Mouse (Mus musculus) thymus, postnatal 36 days (tissue): ENCODE data around the gene Hif3a.

ENCODE experiments used
- DNase-seq, 2 experiments: peaks; one replicate each; pipeline ENCODE4 v3.0.0; 2022; ENCODE audit warnings: mixed read lengths in 2 of 2

The Hif3a gene

DNA sequence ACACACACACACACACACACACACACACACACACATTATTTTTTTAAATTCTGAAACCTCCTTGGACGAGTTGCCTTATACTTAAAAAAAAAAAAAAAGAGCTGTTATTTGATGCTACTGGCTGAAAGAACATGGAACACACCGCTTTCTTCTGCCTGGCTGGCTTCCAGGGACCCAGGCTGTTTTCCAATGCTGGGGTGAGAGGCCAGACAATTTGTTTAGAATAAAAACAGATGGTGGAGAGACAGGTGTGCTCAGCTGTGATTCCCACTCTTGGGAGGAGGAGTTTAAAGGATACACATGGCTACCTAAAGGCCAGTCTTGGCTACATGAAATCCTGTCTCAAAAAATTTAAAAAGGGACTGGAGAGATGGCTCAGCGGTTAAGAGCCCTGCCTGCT is 73.8 kb downstream of the Hif3a start:
- no peak for DNase-seq

DNA sequence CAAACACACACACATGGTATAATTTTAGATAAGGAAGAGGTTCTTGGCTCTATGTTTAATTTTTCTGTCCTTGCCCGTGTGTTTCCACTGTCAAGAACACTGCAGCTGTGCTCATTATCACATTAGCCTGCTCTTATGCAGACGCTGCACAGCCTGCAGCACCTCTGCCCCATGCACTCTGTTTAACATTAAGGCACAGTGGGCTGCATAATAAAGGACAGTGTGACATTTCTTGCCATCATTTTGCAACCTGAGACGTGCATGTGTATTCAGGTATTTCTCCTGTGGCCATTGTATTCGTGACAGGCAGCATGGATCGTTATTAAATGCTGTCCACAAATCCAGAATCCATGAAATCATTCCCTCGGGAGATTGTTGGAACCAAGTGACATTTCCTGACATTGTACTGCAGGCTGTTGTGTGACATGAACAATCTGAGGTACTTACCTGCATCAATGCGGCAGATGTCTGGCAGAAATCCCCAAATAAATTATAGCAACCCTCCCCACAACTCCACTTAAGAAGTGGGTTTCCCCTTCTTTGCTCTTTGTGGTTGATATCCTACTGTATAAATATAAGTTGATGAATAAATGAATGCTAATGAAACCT is 74.6 kb downstream of the Hif3a start:
- DNase-seq, result no peak

DNA sequence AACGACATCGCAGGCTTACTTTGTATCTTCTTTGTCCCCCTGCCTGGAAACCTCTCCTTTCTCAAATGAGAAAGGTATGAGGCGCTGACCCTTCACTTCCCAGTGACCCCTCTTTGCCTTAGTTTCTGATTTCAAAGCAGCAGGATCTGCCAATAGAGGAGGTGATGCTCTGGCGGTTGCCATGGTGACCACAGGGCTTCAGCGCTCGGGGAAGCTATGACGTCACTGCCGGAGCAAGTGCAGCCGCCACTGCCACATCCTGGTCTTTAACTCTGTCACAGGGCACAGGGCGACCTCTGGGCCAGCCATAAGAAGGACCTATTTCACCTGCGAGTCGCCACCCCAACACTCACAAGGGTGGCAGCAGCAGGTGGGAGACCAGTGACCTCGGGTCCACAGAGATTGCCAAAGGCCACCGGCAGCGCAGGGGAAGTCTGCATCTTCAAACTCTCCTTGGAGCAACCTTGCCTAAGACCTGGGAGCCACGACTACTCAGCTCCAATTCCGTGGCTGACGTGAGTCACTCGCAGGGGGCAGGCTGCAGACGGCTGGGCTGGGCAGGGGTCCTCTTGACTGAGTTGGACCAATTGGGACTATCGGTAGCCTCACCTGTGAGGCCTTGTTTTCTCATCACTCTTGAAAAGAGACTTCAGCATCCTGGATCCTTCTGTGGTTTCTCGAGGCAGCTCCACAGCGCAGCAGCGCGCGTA is 79.2 kb downstream of the Hif3a start, which contains the start of gene Gm42372:
Gm42372 (plus strand) TSS at position 228 of the 710 bp plus-strand sequence.
- DNase-seq, result peak; percentile 85 to 91
